Mouse (Mus musculus) liver, adult 2 months (tissue): ENCODE data around the gene C1rb.
"Not testable (repeated sequence)": the region's sequence is repeated elsewhere in the genome, so short reads cannot be mapped to it uniquely, and the experiment has no call there.

Source experiments
- CTCF ChIP-seq: fragments of 200-500 bp; IDR thresholded peaks from 2 replicates; pipeline ENCODE4 v1.5.1; 2011; ENCODE audit warnings: low read depth, low read length, control low read depth
- POLR2A ChIP-seq: fragments of 200-500 bp; IDR thresholded peaks from 2 replicates; pipeline ENCODE4 v1.6.1; 2011; ENCODE audit warnings: low read length, control low read depth; ENCODE audit not compliant: insufficient read depth; ENCODE audit errors: extremely low read depth

DNA sequence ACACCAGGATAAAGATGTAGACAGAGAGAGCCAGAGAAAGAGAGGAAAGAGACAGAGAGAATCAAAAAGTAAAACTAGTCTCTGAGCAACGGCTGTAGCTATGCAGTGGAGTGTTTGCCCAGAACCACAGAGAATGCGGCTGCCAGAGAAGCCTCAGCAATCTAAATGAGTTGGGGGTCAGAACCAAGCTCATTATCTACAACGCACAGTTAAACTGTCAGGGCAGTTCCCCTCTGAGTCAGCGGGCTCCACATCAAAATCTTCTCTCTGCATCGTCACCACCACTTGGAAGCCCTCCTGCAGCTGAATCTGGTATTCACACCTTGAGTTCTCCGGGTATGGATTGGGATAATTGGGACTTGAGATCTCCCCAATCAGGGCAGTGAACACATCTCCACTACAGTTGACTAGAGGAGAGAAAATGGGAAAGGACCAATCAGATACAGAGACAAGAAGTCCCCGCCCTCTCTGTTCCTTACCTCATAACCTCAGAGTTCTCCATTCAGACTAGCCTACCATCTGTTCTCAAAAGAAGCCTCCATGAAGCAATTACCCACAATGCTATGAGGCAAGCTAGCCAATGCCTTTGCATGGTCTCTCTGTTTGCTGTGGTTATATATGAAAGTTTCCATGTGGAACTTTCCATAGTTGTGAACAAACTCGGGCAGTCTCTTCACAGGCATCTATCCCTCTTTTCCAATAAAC, 33.8 kb upstream of the C1rb start:
- TF ChIP-seq CTCF, POLR2A: not testable (repeated sequence)
